Mouse (Mus musculus) hindbrain, embryonic 13.5 days (tissue): ENCODE measurements around the gene St8sia2. TPM values are rescaled to one million over a fixed set of nuclear protein-coding genes. Genes with fewer than 3 reads are reported as not detected.
"Not testable (repeated sequence)": the region's sequence is repeated elsewhere in the genome, so short reads cannot be mapped to it uniquely, and the experiment has no call there.

ENCODE experiments used
- ATAC-seq: fragments of 200-750 bp; cut with Nextera tagmentation; 2 replicates; pipeline ENCODE4 v1.8.0; 2017; ENCODE audit warnings: moderate TSS enrichment; ENCODE audit not compliant: low FRiP score
- H3K27ac ChIP-seq: fragments of 300-500 bp; sonication (generic); 2 replicates; pipeline ENCODE4 v1.5.1; 2015; ENCODE audit warnings: inconsistent platforms, mild to moderate bottlenecking, moderate library complexity
- H3K27me3 ChIP-seq: fragments of 300-500 bp; sonication (generic); 2 replicates; pipeline ENCODE4 v1.6.1; 2015; ENCODE audit warnings: mild to moderate bottlenecking, inconsistent platforms
- H3K36me3 ChIP-seq: fragments of 300-500 bp; sonication (generic); 2 replicates; pipeline ENCODE4 v1.6.1; 2015; ENCODE audit warnings: mild to moderate bottlenecking, inconsistent platforms
- H3K4me1 ChIP-seq: fragments of 300-500 bp; sonication (generic); replicated peaks from 2 replicates; pipeline ENCODE4 v1.6.1; 2015; ENCODE audit warnings: inconsistent platforms
- H3K4me2 ChIP-seq: fragments of 300-500 bp; sonication (generic); 2 replicates; pipeline ENCODE4 v1.6.1; 2015; ENCODE audit warnings: inconsistent platforms, mild to moderate bottlenecking, moderate library complexity
- H3K4me3 ChIP-seq: fragments of 300-500 bp; sonication (generic); 2 replicates; pipeline ENCODE4 v1.5.1; 2015; ENCODE audit warnings: mild to moderate bottlenecking, inconsistent platforms
- H3K9ac ChIP-seq: fragments of 300-500 bp; sonication (generic); 2 replicates; pipeline ENCODE4 v1.6.1; 2015; ENCODE audit warnings: mild to moderate bottlenecking, inconsistent platforms
- H3K9me3 ChIP-seq: fragments of 300-500 bp; sonication (generic); 2 replicates; pipeline ENCODE4 v1.6.1; 2016; ENCODE audit warnings: inconsistent platforms
- WGBS: fragments of 180-500 bp; shearing (Covaris S2); methylation state at CpG from one replicate; pipeline ENCODE4 v1.1.7; 2015; 5-methylcytosine and 5-hydroxymethylcytosine counted together
- polyA plus RNA-seq: library from polyadenylated mRNA; unstranded; fragments of >200 nt; fragmentation: Nextera tagmentation; extraction: Ambion mirVana; gene quantifications from 2 replicates; pipeline ENCODE4 v1.2.1, GENCODE M21; 2015

St8sia2 gene
- polyA plus RNA-seq, 1 experiment from 2014 or later = 81.7 TPM

DNA sequence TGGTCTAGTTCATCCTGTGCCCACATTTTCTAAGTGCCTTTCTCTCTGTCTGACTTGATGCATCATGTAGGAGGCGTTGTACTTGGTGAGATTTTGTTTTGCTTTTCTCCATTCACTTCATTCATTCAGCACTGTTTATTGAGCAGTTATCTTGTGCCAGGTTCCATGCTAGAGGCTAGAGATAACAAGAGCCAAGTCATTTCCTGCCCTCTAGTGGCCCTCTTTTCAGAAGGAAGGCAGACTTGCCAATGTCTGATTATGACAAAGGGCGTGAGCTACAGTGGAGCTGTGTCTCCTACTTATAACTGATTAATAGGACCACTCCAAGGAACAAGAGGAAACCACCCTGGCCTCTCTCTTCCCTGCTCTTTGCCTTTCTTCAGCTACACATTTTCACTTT, 3.1 kb upstream of the St8sia2 start:
- Histone ChIP-seq H3K9ac (no peak overlapping the region), H3K27me3 (peaks cover 4% of the 10 kb centered on the region; the same call in 1 of the 2 replicates), H3K4me3 (no peak overlapping the region), H3K36me3 (no peaks in the 10 kb centered on the region), H3K9me3 (no peaks in the 10 kb centered on the region), H3K4me2 (no peak overlapping the region), H3K27ac (no peak overlapping the region), H3K4me1 (peaks cover 17% of the 10 kb centered on the region)
- 83% methylated on average over 2 of the region's 2 CpGs for WGBS
- ATAC-seq = no peak

DNA sequence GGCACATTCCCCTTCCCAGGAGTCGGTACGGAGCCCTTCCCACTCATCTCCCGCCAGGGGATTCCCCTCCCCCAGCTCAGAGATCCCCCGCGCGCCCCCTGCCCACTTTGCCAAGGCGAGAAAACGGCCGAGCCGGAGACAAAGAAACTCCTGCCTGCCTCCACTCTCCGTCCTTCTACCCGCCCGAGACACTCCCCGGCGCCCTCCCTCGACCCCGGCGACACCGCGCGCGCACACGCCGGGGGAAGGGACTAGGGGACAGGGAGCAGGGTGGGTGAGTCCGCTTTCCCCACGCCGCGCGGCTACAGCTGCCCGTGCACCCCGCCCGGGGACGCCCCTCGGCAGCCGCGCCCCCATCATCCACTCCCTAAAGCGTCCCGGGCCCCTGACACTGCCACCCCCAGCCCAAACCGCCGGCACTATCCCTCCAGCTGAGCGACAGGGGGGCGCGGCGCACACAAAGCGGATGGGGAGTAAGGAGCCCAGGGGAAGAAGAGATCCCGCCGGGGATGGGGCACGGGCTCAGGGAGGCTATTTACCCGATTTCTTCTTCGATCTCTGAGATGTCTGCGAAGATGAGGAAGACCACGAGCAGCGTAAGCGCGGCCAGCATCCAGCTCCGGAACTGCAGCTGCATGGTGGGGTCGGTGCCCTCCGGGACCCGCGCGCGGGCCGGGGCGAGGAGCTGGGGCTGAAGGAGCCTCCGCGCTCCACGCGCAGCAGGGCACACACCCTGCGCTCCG, 461 bp downstream of the St8sia2 start:
- Histone ChIP-seq H3K36me3 (no peaks in the 10 kb centered on the region), H3K9me3 (no peaks in the 10 kb centered on the region), H3K27ac (peak overlapping the region; percentile 99), H3K4me2 (peak overlapping the region; percentile 66), H3K4me3 (peak overlapping the region; percentile 98), H3K9ac (peak overlapping the region; percentile 100), H3K4me1 (peaks cover 53% of the 10 kb centered on the region), H3K27me3 (peaks cover 4% of the 10 kb centered on the region; the same call in 1 of the 2 replicates)
- WGBS = under 1% methylated on average over 59 of the region's 70 CpGs
- peak; percentile 62 for ATAC-seq

DNA sequence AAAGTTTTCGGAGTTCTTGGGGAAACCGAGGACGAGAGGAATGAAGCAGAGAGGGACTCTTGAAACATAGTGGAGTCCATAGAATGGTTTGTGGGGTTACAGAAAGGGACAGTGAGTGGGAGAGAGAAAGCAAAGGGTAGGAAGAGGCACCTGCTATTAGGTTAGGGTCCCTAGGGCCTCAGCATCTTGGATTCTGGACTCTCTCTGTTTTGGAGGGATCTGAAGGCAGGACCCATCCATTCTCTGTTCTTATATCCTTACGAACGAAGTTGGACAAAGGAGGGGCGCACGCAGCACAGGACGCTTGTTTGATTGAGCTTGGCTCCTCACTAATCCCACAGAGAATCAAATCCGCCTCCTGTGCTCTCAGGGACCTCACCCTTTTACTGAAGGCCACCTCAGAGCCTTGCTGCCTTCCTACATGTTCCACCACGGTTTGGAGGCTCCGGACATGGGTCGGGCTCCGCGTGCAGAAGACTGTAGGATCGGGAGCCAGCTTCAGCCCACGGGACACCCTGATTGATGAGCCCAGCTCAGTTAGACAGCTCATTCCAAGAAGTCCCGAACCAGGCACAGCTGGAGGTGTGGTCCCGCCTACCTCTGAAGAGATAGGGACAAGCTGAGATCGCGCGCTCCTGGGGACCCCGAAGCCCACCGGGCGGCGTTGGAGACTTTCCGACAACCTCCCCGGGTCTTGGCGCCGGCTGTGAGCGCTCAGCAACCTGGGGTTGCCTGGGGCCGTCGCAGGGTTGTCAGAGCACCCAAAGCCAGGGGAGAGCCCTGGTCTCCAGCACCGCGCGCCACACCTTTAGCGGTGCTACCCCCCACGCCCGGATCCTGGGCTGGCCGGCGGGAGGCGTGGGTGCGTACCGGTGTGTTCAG, 1.3 kb downstream of the St8sia2 start:
- Histone ChIP-seq H3K36me3 (no peaks in the 10 kb centered on the region), H3K27ac (peak overlapping the region; percentile 99), H3K4me3 (peak overlapping the region; percentile 98), H3K4me2 (peak overlapping the region; percentile 66), H3K9me3 (no peaks in the 10 kb centered on the region), H3K4me1 (peaks cover 61% of the 10 kb centered on the region), H3K9ac (peak overlapping the region; percentile 100), H3K27me3 (peaks cover 4% of the 10 kb centered on the region; the same call in 1 of the 2 replicates)
- WGBS = 3% methylated on average over 43 of the region's 43 CpGs
- ATAC-seq = peak; percentile 35

DNA sequence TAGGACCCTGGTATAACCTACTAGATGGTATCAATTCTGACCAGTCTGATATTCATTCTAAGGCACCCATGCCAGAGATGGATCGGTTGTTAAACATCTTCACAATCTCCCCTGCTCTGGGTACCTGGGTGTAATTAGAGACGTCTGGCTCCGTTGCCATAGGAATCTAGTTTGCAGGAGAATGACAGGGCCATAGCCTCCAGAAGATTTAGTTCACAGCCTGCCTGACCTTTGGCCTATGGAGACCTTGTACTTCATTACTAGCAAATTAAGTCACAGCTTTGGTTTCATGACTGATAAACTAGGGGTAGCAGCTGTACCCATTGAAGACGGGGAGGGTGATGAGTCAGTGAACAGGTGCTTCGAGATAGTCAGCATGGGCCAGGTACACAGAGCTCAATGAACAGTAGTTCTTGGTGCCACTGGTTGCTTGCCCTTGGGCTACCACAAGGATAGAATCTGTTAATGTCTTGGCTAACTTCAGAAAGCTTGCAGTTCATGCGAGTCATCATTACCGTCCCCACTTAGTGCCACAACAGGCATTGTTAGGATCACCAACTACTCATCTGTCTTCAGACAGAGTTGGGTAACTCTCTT, 4.4 kb downstream of the St8sia2 start:
- Histone ChIP-seq H3K27me3 (no peaks in the 10 kb centered on the region), H3K4me2 (peak overlapping the region; percentile 66), H3K9me3 (no peaks in the 10 kb centered on the region), H3K36me3 (peaks cover 8% of the 10 kb centered on the region; the same call in 1 of the 2 replicates), H3K4me3 (no peak overlapping the region), H3K4me1 (peaks cover 82% of the 10 kb centered on the region), H3K27ac (no peak overlapping the region), H3K9ac (no peak overlapping the region)
- 41% methylated on average over 7 of the region's 7 CpGs for WGBS
- ATAC-seq = no peak

DNA sequence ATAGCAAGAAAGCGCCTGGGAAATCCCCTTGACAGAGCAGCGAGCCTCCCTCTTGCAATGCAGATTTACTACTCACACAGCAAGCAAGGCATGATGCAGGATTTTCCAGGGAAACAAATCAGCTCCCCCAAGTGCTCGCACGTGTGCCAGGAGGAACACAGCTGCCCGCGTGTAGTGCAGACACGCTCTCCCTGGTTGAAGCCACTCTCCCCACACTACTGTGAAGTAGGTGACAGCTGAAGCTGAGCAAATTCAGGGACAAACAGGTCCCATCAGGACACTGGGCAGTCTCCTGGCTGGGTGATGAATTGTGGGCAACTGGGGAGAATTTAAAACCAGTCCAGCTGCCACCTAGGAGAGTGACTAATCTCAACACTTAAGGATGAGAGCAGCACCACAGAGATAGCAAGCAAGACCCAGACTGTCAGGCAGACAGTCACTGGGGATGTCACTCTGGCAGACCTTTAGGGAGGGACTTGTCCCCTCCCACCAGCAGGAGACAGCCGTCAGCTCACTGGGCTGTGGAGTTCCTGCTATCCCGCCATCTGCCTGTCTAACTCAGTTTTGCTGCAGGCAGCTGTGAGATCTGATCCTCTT, 6.6 kb downstream of the St8sia2 start:
- peak; percentile 74 for ATAC-seq
- 3% methylated on average over 9 of the region's 9 CpGs for WGBS
- H3K4me3 ChIP-seq = 0 out of 2 replicates have a peak overlapping the region, but pooled peaks have one; percentile 12
- peak overlapping the region; percentile 39 for H3K4me2 ChIP-seq
- peak overlapping the region; percentile 90 for H3K27ac ChIP-seq
- H3K4me1 ChIP-seq = peaks cover 91% of the 10 kb centered on the region
- peaks cover 8% of the 10 kb centered on the region; the same call in 1 of the 2 replicates for H3K36me3 ChIP-seq
- H3K9ac ChIP-seq = peak overlapping the region; percentile 61
- H3K9me3 ChIP-seq = no peaks in the 10 kb centered on the region
- H3K27me3 ChIP-seq = no peaks in the 10 kb centered on the region

DNA sequence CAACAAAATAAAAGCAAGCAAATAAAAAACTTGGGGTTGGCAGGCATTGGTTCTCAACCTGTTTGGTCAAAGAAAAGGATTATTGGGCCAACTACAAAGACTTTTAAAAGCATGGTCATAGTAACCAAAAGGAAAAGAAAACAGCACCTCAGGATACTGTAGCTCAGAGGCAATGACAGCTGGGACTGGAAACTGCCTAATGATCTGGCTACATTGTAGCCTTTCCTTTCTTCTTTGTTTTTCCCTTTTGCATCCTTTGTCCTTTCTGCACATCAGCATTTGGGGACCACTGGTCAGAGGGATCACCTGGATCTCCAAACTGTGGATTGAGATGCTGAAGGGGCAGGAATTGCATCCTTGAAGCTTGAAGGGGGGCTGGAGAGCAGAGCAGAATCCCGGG, 7.1 kb downstream of the St8sia2 start:
- WGBS = 0% methylated on average over 1 of the region's 1 CpGs
- ATAC-seq = no peak

DNA sequence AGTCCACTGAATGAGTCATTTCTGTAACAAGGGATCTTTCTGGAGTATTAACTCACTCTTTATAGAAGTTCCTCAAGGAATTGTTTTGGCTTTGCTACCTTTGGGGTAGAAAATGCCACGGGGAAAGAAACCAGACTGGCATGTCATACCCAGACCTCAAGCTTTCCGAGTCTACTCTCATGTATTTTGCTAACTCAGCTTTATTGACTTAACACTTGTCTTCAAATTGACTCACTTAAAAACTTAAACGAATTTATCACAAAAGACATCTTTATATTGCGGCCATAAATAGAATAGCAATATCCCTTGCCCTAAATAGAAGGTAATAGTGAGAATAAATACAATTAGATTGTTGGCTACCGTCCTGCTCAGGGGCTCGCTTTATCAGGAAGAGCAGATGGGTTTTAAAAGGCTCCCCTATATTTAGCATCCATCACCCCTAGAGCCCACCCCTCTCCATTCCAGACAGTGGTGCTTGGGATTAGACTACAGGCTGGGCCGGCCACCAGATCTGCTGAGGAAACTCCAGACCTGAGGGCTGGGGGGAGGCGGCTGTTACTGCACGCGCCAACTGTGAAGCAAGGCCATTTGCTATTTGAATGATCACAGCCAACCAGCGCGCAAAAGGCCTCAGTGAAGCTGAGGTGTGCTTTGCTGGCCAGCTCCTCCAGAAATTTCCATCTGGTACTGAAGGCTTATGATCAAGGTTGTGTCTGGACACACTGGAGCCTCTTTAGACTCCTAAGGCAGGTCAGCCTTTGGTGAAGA, 12.6 kb downstream of the St8sia2 start:
- H3K9me3 ChIP-seq = no peaks in the 10 kb centered on the region
- H3K27me3 ChIP-seq = no peaks in the 10 kb centered on the region
- no peak overlapping the region for H3K4me3 ChIP-seq
- peaks cover 54% of the 10 kb centered on the region for H3K4me1 ChIP-seq
- peaks cover 18% of the 10 kb centered on the region for H3K36me3 ChIP-seq
- no peak for ATAC-seq
- H3K27ac ChIP-seq = no peak overlapping the region
- WGBS = 85% methylated on average over 12 of the region's 12 CpGs
- H3K9ac ChIP-seq = no peak overlapping the region
- H3K4me2 ChIP-seq = no peak overlapping the region

More for the DNA sequence above, 7.1 kb downstream of the St8sia2 start:
- Histone ChIP-seq H3K27me3 (no peaks in the 10 kb centered on the region), H3K4me3 (no peak overlapping the region), H3K27ac (peak overlapping the region; percentile 90), H3K9ac (peak overlapping the region; percentile 61; the same call in 1 of the 2 replicates), H3K36me3 (peaks cover 8% of the 10 kb centered on the region; the same call in 1 of the 2 replicates), H3K4me1 (peaks cover 87% of the 10 kb centered on the region), H3K9me3 (no peaks in the 10 kb centered on the region), H3K4me2 (peak overlapping the region; percentile 39)

DNA sequence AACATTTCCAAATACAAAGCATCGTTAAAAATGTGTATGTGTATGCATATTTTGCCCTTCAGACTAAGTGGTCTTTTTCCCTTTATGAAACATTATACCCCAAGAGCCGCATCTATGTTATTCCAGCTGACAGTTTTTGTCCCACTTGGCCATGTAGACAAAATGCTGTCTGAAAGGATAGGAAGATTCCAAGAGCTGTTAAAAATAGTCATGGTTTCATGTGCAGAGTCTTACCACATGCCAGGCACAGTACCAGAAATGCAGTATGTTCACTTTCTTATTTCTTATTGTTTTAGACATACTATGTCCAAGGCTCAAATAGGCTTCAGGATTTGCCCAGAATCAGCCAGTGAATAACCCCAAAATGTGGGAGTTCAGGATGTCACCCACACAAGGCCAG, 24.1 kb downstream of the St8sia2 start:
- Histone ChIP-seq H3K4me1 (peaks cover 19% of the 10 kb centered on the region), H3K36me3 (peaks cover 25% of the 10 kb centered on the region), H3K9ac (no peak overlapping the region), H3K4me2 (no peak overlapping the region), H3K9me3 (no peaks in the 10 kb centered on the region), H3K27ac (no peak overlapping the region), H3K4me3 (no peak overlapping the region), H3K27me3 (no peaks in the 10 kb centered on the region)
- no peak for ATAC-seq
- 90% methylated on average over 2 of the region's 2 CpGs for WGBS

DNA sequence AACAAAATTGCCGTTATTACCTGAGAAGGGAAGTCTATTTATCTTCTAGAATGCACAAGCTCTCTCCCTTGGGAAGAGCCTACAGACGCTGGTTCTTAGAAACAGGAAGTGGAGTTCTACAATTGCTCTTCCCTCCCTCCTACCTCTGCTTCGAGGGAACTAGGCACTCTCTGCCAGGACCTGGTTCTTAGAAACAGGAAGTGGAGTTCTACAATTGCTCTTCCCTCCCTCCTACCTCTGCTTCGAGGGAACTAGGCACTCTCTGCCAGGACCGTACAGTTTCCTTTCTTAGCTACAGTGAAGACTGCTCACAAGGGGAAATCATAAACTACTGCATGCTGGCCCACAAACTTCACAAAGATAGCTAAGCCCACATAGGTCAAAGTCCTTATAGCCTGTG, 41.3 kb downstream of the St8sia2 start:
- H3K27ac ChIP-seq, ATAC-seq, H3K4me3 ChIP-seq, H3K4me2 ChIP-seq, H3K9me3 ChIP-seq, H3K9ac ChIP-seq, H3K27me3 ChIP-seq: not testable (repeated sequence)
- H3K36me3 ChIP-seq = peaks cover 77% of the 10 kb centered on the region
- H3K4me1 ChIP-seq = peaks cover 20% of the 10 kb centered on the region
- 79% methylated on average over 5 of the region's 5 CpGs for WGBS

DNA sequence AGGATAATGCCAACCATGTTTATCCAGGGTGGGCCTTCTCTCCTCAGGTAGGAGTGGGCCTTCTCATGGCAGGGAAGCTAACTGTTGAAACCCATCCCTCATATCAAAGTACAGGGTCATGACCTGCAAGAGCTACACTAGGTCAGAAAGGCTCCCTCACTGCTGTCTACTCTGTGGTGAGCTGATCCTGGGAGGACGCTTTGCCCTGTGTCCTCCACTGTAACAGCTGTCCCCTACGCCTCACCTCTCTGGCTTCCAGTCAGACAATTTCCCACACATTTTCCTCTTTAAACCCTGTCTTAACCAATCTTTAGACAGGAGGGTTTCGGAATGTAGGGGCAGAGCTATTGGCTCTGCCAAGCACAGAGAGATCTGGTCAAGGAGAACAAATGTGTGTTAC, 48.3 kb downstream of the St8sia2 start:
- Histone ChIP-seq H3K4me3 (no peak overlapping the region), H3K9ac (no peak overlapping the region), H3K9me3 (no peaks in the 10 kb centered on the region), H3K27me3 (no peaks in the 10 kb centered on the region), H3K4me2 (no peak overlapping the region), H3K36me3 (peaks cover 85% of the 10 kb centered on the region), H3K27ac (no peak overlapping the region), H3K4me1 (no peaks in the 10 kb centered on the region)
- 97% methylated on average over 3 of the region's 3 CpGs for WGBS
- no peak for ATAC-seq

DNA sequence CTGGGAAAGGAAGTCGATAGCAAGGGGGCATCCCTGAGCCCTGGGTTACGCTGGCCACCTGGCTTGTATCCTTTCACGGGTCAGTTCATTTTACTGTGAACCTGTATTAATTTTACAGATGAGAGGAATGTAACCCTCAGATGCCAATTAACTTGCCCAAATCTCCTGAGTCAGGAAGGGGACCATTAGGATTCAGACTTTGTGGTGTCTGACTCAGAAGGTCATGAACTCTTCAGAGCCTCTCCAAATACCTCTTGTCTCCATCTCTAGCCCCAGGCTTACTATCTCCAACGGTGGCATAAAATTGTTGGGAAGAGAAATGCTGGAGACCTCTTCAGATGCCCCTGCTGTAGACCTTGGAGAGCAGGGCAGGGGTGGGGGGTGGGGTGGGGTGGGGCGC, 51.1 kb downstream of the St8sia2 start:
- no peak overlapping the region for H3K27ac ChIP-seq
- H3K4me2 ChIP-seq = no peak overlapping the region
- peaks cover 92% of the 10 kb centered on the region for H3K36me3 ChIP-seq
- no peaks in the 10 kb centered on the region for H3K27me3 ChIP-seq
- no peaks in the 10 kb centered on the region for H3K4me1 ChIP-seq
- 79% methylated on average over 5 of the region's 5 CpGs for WGBS
- no peaks in the 10 kb centered on the region for H3K9me3 ChIP-seq
- H3K9ac ChIP-seq = no peak overlapping the region
- H3K4me3 ChIP-seq = no peak overlapping the region
- no peak for ATAC-seq
